Mouse (Mus musculus) brain, embryonic 14.5 days (tissue): ENCODE results near the gene Mybpc3. TPM values are rescaled to one million over a fixed set of nuclear protein-coding genes. Genes with fewer than 3 reads are reported as not detected.
A peak's percentile ranks its signal among the peaks of the same experiment; 100 is the strongest.

Experiments used
- DNase-seq: peaks from one replicate; pipeline ENCODE4 v3.0.0-alpha.2; 2011; ENCODE audit warnings: low read depth
- CTCF ChIP-seq: fragments of 200-500 bp; IDR thresholded peaks from 2 replicates; pipeline ENCODE4 v1.5.1; 2012; ENCODE audit warnings: inconsistent platforms, mild to moderate bottlenecking, moderate library complexity, borderline replicate concordance; ENCODE audit not compliant: insufficient read depth, insufficient read length; ENCODE audit errors: extremely low read depth
- POLR2A ChIP-seq: fragments of 200-500 bp; IDR thresholded peaks from 2 replicates; pipeline ENCODE4 v1.6.1; 2012; ENCODE audit warnings: mild to moderate bottlenecking, inconsistent platforms, borderline replicate concordance; ENCODE audit not compliant: poor library complexity, insufficient read depth, insufficient read length, severe bottlenecking; ENCODE audit errors: extremely low read depth
- polyA plus RNA-seq: library from polyadenylated mRNA; depleted of rRNA; stranded (reverse); fragments of >200 nt; gene quantifications from 2 replicates; pipeline ENCODE4 v1.2.3, GENCODE M21; 2012

Mybpc3 gene
- polyA plus RNA-seq, 1 experiment: 0.03 TPM

GRCm38 (mm10) chr2:91114781-91115577, 3.0 kb upstream of the Mybpc3 start:
- peak; percentile 92 for DNase-seq
- TF ChIP-seq POLR2A (no peak), CTCF (peak; percentile 96)

DNA sequence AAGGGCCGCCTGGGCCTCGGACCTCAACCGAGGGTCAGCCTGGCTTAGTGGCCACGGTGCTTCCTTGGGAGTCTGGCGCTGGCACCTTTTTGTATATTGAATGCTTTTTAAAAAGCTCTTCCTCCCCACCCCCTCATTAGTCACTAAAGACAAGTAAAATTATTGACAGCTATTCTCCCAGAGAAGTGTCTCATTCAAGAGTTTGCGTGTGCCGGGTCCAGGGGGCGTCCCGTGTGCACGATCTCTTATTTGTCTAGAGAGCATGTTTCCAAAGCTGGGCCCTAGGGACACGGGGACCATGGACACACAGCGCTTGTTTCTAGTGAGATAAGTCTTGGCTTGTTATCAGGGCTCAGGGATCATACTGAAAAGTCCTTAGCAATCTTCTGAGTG, 2.4 kb upstream of the Mybpc3 start:
- DNase-seq: peak; percentile 2
- TF ChIP-seq CTCF (no peak), POLR2A (no peak)

- no peak for DNase-seq
- TF ChIP-seq CTCF: no peak
- no peak for TF ChIP-seq POLR2A
These were observed 1.1 kb upstream of the Mybpc3 start for GRCm38 (mm10) chr2:91116842-91117241.

GRCm38 (mm10) chr2:91118647-91119046, 703 bp downstream of the Mybpc3 start:
- no peak for DNase-seq
- no peak for TF ChIP-seq CTCF
- no peak for TF ChIP-seq POLR2A

GRCm38 (mm10) chr2:91119061-91119460, 1.1 kb downstream of the Mybpc3 start:
- no peak for TF ChIP-seq CTCF
- TF ChIP-seq POLR2A: no peak
- DNase-seq: no peak

GRCm38 (mm10) chr2:91119551-91119950, 1.6 kb downstream of the Mybpc3 start:
- no peak for DNase-seq
- TF ChIP-seq CTCF: no peak
- TF ChIP-seq POLR2A: no peak

GRCm38 (mm10) chr2:91120261-91120671, 2.3 kb downstream of the Mybpc3 start:
- DNase-seq: no peak
- TF ChIP-seq CTCF (no peak), POLR2A (no peak)

DNA sequence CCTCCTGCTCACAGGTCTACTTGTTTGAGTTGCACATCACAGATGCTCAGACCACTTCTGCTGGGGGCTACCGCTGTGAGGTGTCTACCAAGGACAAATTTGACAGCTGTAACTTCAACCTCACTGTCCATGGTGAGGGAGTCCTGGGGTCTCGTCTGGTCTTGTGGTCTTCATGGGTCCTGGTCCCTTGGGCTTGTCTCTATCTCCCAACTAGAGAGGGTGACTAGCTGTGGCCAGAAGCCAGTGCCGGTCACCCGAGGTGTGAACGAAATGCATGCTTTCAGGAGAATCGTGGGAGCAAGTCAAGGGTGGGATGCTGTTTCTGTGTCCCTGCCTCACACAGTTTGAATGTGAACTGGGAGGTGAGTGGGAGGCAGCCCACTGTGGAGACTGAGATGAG, 3.1 kb downstream of the Mybpc3 start:
- TF ChIP-seq POLR2A: no peak
- TF ChIP-seq CTCF: no peak
- no peak for DNase-seq

- DNase-seq: no peak
- TF ChIP-seq CTCF (no peak), POLR2A (no peak)
These were observed 3.6 kb downstream of the Mybpc3 start for GRCm38 (mm10) chr2:91121497-91121896.

- TF ChIP-seq POLR2A (no peak), CTCF (no peak)
- DNase-seq: no peak
These were observed 5.6 kb downstream of the Mybpc3 start for GRCm38 (mm10) chr2:91123521-91123920.

- DNase-seq: no peak
- no peak for TF ChIP-seq CTCF
These were observed 7.2 kb downstream of the Mybpc3 start for GRCm38 (mm10) chr2:91125101-91125500.

GRCm38 (mm10) chr2:91128761-91129160, 10.8 kb downstream of the Mybpc3 start:
- no peak for TF ChIP-seq CTCF
- no peak for TF ChIP-seq POLR2A

DNA sequence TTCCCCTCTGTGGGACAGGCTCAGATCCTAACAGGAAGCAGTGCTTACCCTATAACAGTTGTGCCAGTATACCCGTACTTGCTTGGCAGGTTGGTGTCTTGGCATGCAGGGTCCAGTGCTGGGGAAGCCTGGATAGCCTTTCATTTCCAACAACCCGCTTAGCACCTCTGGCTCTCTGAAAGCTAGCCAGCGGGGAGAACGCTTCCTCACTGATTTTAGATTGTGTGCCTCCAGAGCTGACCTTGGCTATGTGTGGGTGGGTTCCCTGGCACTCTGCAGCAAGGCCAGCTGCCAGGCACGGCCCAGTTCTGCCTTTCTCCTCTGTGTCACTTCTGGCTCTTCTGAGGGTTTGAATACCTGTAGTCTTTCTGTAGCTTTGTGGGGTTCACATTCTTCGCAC, 12.2 kb downstream of the Mybpc3 start:
- TF ChIP-seq POLR2A (no peak), CTCF (no peak)

More at GRCm38 (mm10) chr2:91128761-91129160, 10.8 kb downstream of the Mybpc3 start:
- DNase-seq: no peak

GRCm38 (mm10) chr2:91131251-91131650, 13.3 kb downstream of the Mybpc3 start:
- DNase-seq: no peak
- TF ChIP-seq POLR2A (no peak), CTCF (no peak)

More for the DNA sequence above, 12.2 kb downstream of the Mybpc3 start:
- no peak for DNase-seq
